In the genomic region with DNA sequence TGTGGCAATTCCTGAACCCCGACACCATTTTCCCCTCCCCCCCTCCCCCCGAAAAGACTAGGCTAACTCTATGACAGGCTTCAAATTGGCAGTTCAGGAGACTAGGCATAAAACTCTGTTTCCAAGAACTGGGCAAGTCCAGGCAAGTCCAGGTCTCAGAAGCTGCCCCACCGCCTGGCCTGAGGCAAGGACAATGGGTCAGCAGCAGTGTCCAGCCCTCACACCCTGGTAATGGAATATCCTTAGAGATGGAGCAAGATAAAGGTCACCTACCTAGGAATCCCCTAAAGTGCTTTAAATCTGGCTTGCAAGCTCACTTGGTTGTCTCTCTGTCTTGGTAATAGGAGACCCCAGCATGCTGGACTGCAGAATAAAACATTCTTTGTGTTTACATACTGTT, we compare ENCODE assay signal across 19 mouse cellular contexts. TPM values are rescaled to one million over a fixed set of nuclear protein-coding genes. Genes with fewer than 3 reads are reported as not detected.
A peak's percentile ranks its signal among the peaks of the same experiment; 100 is the strongest.
DNase-seq lines count a peak whose midpoint lies in the region; ATAC-seq and TF ChIP-seq lines count a peak whose summit lies in the region.
"Had no signal": no experiment of that assay in that cellular context is flagged by ENCODE, and none has a peak within 500 bp of the region (broad histone marks: within the 10 kb centered on the region; RNA-seq: fewer than 3 reads in every experiment).

No protein-coding gene starts in this region.

- no peaks in the 10 kb centered on the region for H3K4me1 ChIP-seq in kidney, adult 2 months (ENCODE audit: control insufficient read depth, insufficient read depth, low read length)
- 0 out of 2 replicates have a peak, but pooled peaks cover 5% of the 10 kb centered on the region for H3K4me1 ChIP-seq in kidney, embryonic 14.5 days (ENCODE audit: control insufficient read depth, insufficient read depth, low read length)
- H3K4me1 ChIP-seq in thymus, adult 2 months (replicated peaks; ENCODE audit: control insufficient read depth, insufficient read depth, low read length), result peaks cover 28% of the 10 kb centered on the region
- H3K4me1 ChIP-seq in E14TG2a.4 (replicated peaks; ENCODE audit: low read depth, low read length), result peaks cover 59% of the 10 kb centered on the region
- H3K4me1 ChIP-seq in cortical plate, adult 2 months (ENCODE audit: control insufficient read depth, insufficient read depth, low read length), result peaks cover 3% of the 10 kb centered on the region; the same call in 1 of the 2 replicates
- H3K4me1 ChIP-seq in hindbrain, postnatal 0 days (ENCODE audit: insufficient read depth, low read length), result no peaks in the 10 kb centered on the region
- H3K4me1 ChIP-seq: hindbrain, embryonic 13.5 days had no signal

- H3K9ac ChIP-seq in kidney, embryonic 14.5 days (ENCODE audit: low read depth, low read length), result no peak overlapping the region
- no peak overlapping the region for H3K9ac ChIP-seq in hindbrain, postnatal 0 days (replicated peaks; ENCODE audit: low read length)
- H3K9ac ChIP-seq: embryonic facial prominence, embryonic 13.5 days; forebrain, embryonic 12.5 days; heart, embryonic 15.5 days; hindbrain, embryonic 13.5 days had no signal

- WGBS in kidney, adult 2 months, result 58% methylated on average over 3 of the region's 3 CpGs
- 72% methylated on average over 3 of the region's 3 CpGs for WGBS in kidney, embryonic 14.5 days
- 28% methylated on average over 3 of the region's 3 CpGs for WGBS in thymus, adult 2 months
- WGBS in hindbrain, postnatal 0 days, result 75% methylated on average over 3 of the region's 3 CpGs

- no peak for TF ChIP-seq POLR2A in kidney, adult 2 months (IDR thresholded peaks at IDR 0.05; ENCODE audit: low read depth, low read length)
- no peak for TF ChIP-seq POLR2A in thymus, adult 2 months (IDR thresholded peaks at IDR 0.05; ENCODE audit: control insufficient read depth, extremely low read depth, insufficient read depth, low read length, poor library complexity)
- TF ChIP-seq POLR2A in cortical plate, adult 2 months (IDR thresholded peaks at IDR 0.05; ENCODE audit: extremely low read depth, insufficient read depth, low read length), result no peak

- H3K27me3 ChIP-seq in kidney, adult 2 months (replicated peaks; ENCODE audit: control insufficient read depth, insufficient read depth, low read length), result no peaks in the 10 kb centered on the region
- no peaks in the 10 kb centered on the region for H3K27me3 ChIP-seq in kidney, embryonic 14.5 days (ENCODE audit: control insufficient read depth, insufficient read depth, low read length)
- no peaks in the 10 kb centered on the region for H3K27me3 ChIP-seq in thymus, adult 2 months (ENCODE audit: control insufficient read depth, insufficient read depth, low read length)
- no peaks in the 10 kb centered on the region for H3K27me3 ChIP-seq in E14TG2a.4 (ENCODE audit: insufficient read depth, low read length)
- no peaks in the 10 kb centered on the region for H3K27me3 ChIP-seq in hindbrain, postnatal 0 days (ENCODE audit: insufficient read depth, low read length)
- H3K27me3 ChIP-seq: embryonic facial prominence, embryonic 13.5 days; forebrain, embryonic 12.5 days; heart, embryonic 15.5 days; hindbrain, embryonic 13.5 days; Patski had no signal

- no peak overlapping the region for H3K4me3 ChIP-seq in kidney, adult 2 months (ENCODE audit: insufficient read depth, low read depth, low read length)
- H3K4me3 ChIP-seq in kidney, embryonic 14.5 days (ENCODE audit: low read length), result no peak overlapping the region
- H3K4me3 ChIP-seq in thymus, adult 2 months (ENCODE audit: control insufficient read depth, insufficient read depth, low read length), result no peak overlapping the region
- H3K4me3 ChIP-seq in E14TG2a.4 (replicated peaks; ENCODE audit: low read length), result peak overlapping the region; percentile 45
- H3K4me3 ChIP-seq in cortical plate, adult 2 months (ENCODE audit: insufficient read depth, low read length), result 0 out of 2 replicates have a peak overlapping the region, but pooled peaks have one; percentile 0
- no peak overlapping the region for H3K4me3 ChIP-seq in hindbrain, postnatal 0 days (ENCODE audit: low read length)
- H3K4me3 ChIP-seq: embryonic facial prominence, embryonic 13.5 days; forebrain, embryonic 12.5 days; heart, embryonic 15.5 days; hindbrain, embryonic 13.5 days had no signal

- no peaks in the 10 kb centered on the region for H3K9me3 ChIP-seq in kidney, embryonic 14.5 days (ENCODE audit: control insufficient read depth, low read length)
- H3K9me3 ChIP-seq in E14TG2a.4 (ENCODE audit: low read length), result no peaks in the 10 kb centered on the region
- H3K9me3 ChIP-seq in hindbrain, postnatal 0 days (ENCODE audit: low read length), result no peaks in the 10 kb centered on the region
- H3K9me3 ChIP-seq: embryonic facial prominence, embryonic 13.5 days; forebrain, embryonic 12.5 days; heart, embryonic 15.5 days; hindbrain, embryonic 13.5 days had no signal

- H3K4me2 ChIP-seq in kidney, embryonic 14.5 days (replicated peaks; ENCODE audit: low read depth, low read length), result no peak overlapping the region
- no peak overlapping the region for H3K4me2 ChIP-seq in hindbrain, postnatal 0 days (ENCODE audit: low read depth, low read length)
- H3K4me2 ChIP-seq: embryonic facial prominence, embryonic 13.5 days; forebrain, embryonic 12.5 days; heart, embryonic 15.5 days; hindbrain, embryonic 13.5 days had no signal

- H3K36me3 ChIP-seq in kidney, adult 2 months (ENCODE audit: control insufficient read depth, insufficient read depth, low read length), result no peaks in the 10 kb centered on the region
- H3K36me3 ChIP-seq in kidney, embryonic 14.5 days (ENCODE audit: control insufficient read depth, insufficient read depth, low read length), result no peaks in the 10 kb centered on the region
- no peaks in the 10 kb centered on the region for H3K36me3 ChIP-seq in thymus, adult 2 months (ENCODE audit: control insufficient read depth, insufficient read depth, low read length)
- H3K36me3 ChIP-seq in E14TG2a.4 (ENCODE audit: insufficient read depth, low read length), result no peaks in the 10 kb centered on the region
- no peaks in the 10 kb centered on the region for H3K36me3 ChIP-seq in hindbrain, postnatal 0 days (ENCODE audit: insufficient read depth, low read length)
- H3K36me3 ChIP-seq: embryonic facial prominence, embryonic 13.5 days; forebrain, embryonic 12.5 days; heart, embryonic 15.5 days; hindbrain, embryonic 13.5 days had no signal

- H3K27ac ChIP-seq in kidney, adult 2 months (ENCODE audit: insufficient read depth, low read depth, low read length), result no peak overlapping the region
- H3K27ac ChIP-seq in kidney, embryonic 14.5 days (ENCODE audit: low read depth, low read length), result no peak overlapping the region
- H3K27ac ChIP-seq in thymus, adult 2 months (ENCODE audit: control insufficient read depth, insufficient read depth, low read length), result peak overlapping the region; percentile 8; the same call in 1 of the 2 replicates
- H3K27ac ChIP-seq in cortical plate, adult 2 months (ENCODE audit: insufficient read depth, low read length), result peak overlapping the region; percentile 26; the same call in 1 of the 2 replicates
- H3K27ac ChIP-seq in hindbrain, postnatal 0 days, result no peak overlapping the region
- H3K27ac ChIP-seq: embryonic facial prominence, embryonic 13.5 days; forebrain, embryonic 12.5 days; heart, embryonic 15.5 days; hindbrain, embryonic 13.5 days had no signal

- no peak for TF ChIP-seq CTCF in kidney, adult 2 months (conservative IDR thresholded peaks at IDR 0.05; ENCODE audit: insufficient read depth, insufficient read length, low read depth, low read length)
- TF ChIP-seq CTCF in thymus, adult 2 months (IDR thresholded peaks at IDR 0.05; ENCODE audit: borderline replicate concordance, control insufficient read depth, extremely low read depth, insufficient read depth, low read length, poor library complexity), result no peak
- no peak for TF ChIP-seq CTCF in E14TG2a.4 (conservative IDR thresholded peaks at IDR 0.05; ENCODE audit: low read length)
- TF ChIP-seq CTCF in cortical plate, adult 2 months (IDR thresholded peaks at IDR 0.05; ENCODE audit: extremely low read depth, insufficient read depth, low read length), result no peak
- no peak for TF ChIP-seq CTCF in hindbrain, postnatal 0 days (IDR thresholded peaks at IDR 0.05; ENCODE audit: low read depth)

- ATAC-seq in kidney, embryonic 14.5 days (ENCODE audit: low FRiP score, low TSS enrichment), result no peak
- no peak for ATAC-seq in hindbrain, postnatal 0 days
- ATAC-seq: forebrain, embryonic 16.5 days; Patski had no signal

- DNase-seq in kidney, adult 2 months, result peak; percentile 37
- DNase-seq in thymus, adult 2 months, result no peak
- no peak for DNase-seq in thymus, postnatal 10 days (ENCODE audit: low spot score in 2 of 2)
- DNase-seq in hindbrain, postnatal 0 days (ENCODE audit: low spot score), result no peak
- no peak for DNase-seq in layer of hippocampus, adult 9-10 months (ENCODE audit: low spot score)
- DNase-seq: adrenal gland, postnatal 14 days; cerebellum, adult 11-12 months; cerebellum, adult 9-10 months; gastrocnemius, postnatal 10 days; heart, postnatal 14 days had no signal

RNA-seq across cellular contexts. Expression of a gene that starts 24.3 kb away (rescaled TPM):
- polyA plus RNA-seq in kidney, adult 2 months (2012; rRNA removed), result 60.5 and 68.0 TPM in 2 replicates
- 40.5 and 59.5 TPM in 2 replicates for polyA plus RNA-seq in kidney, embryonic 14.5 days (2014; fragmentation: Nextera tagmentation; extraction: Ambion mirVana)
- polyA plus RNA-seq in thymus, adult 2 months (2012; rRNA removed), result 60.7 and 60.8 TPM in 2 replicates
- polyA plus RNA-seq in cortical plate, adult 2 months (2012; rRNA removed), result 134 and 135 TPM in 2 replicates
- 47.8 and 54.3 TPM in 2 replicates for total RNA-seq in hindbrain, postnatal 0 days (2014; rRNA removed)
- 48.4 and 51.6 TPM in 2 replicates for polyA plus RNA-seq in hindbrain, postnatal 0 days (2015; fragmentation: Nextera tagmentation; extraction: Ambion mirVana)

Comparison
In these comparisons a context has a peak if more than half of its experiments do, and no peak if none do; other contexts are left out.
1. H3K27ac ChIP-seq: peak in thymus, adult 2 months (single experiment) and cortical plate, adult 2 months (single experiment); none in kidney, adult 2 months (single experiment), kidney, embryonic 14.5 days (single experiment) and hindbrain, postnatal 0 days (single experiment).
2. H3K4me3 ChIP-seq: peak in E14TG2a.4 (single experiment) and cortical plate, adult 2 months (single experiment); none in kidney, adult 2 months (single experiment), kidney, embryonic 14.5 days (single experiment), thymus, adult 2 months (single experiment) and hindbrain, postnatal 0 days (single experiment).